ENCODE assay signal across 8 mouse cellular contexts in genomic region chr13:70840161-70840560, GRCm38 (mm10). TPM values are rescaled to one million over a fixed set of nuclear protein-coding genes. Genes with fewer than 3 reads are reported as not detected.
DNase-seq lines count a peak whose midpoint lies in the region; ATAC-seq and TF ChIP-seq lines count a peak whose summit lies in the region.

No protein-coding gene starts in this region.

- peaks cover 41% of the 10 kb centered on the region for H3K27me3 ChIP-seq in heart, embryonic 10.5 days (ENCODE audit: insufficient read depth, poor library complexity, severe bottlenecking)
- peaks cover 38% of the 10 kb centered on the region for H3K27me3 ChIP-seq in limb, embryonic 10.5 days (ENCODE audit: low read depth, poor library complexity, severe bottlenecking)
- H3K27me3 ChIP-seq in midbrain, postnatal 0 days (ENCODE audit: insufficient read depth, low read length): no peaks in the 10 kb centered on the region

- WGBS in heart, embryonic 10.5 days: 9% methylated on average over 6 of the region's 6 CpGs
- WGBS in limb, embryonic 10.5 days: 15% methylated on average over 6 of the region's 6 CpGs
- 7% methylated on average over 6 of the region's 6 CpGs for WGBS in midbrain, postnatal 0 days

- H3K27ac ChIP-seq in heart, embryonic 10.5 days: no peak overlapping the region
- no peak overlapping the region for H3K27ac ChIP-seq in limb, embryonic 10.5 days
- no peak overlapping the region for H3K27ac ChIP-seq in midbrain, postnatal 0 days (ENCODE audit: low read depth, low read length)

- H3K4me1 ChIP-seq in heart, embryonic 10.5 days: peaks cover 7% of the 10 kb centered on the region
- H3K4me1 ChIP-seq in limb, embryonic 10.5 days: peaks cover 12% of the 10 kb centered on the region
- H3K4me1 ChIP-seq in midbrain, postnatal 0 days (ENCODE audit: insufficient read depth, low read length): no peaks in the 10 kb centered on the region

- peak overlapping the region; percentile 89 for H3K4me2 ChIP-seq in midbrain, postnatal 0 days (ENCODE audit: low read depth, low read length, poor library complexity, severe bottlenecking)

- no peaks in the 10 kb centered on the region for H3K36me3 ChIP-seq in heart, embryonic 10.5 days
- H3K36me3 ChIP-seq in limb, embryonic 10.5 days: no peaks in the 10 kb centered on the region
- no peaks in the 10 kb centered on the region for H3K36me3 ChIP-seq in midbrain, postnatal 0 days (ENCODE audit: insufficient read depth, low read length)

- peak; percentile 77; the same call in 1 of the 2 replicates for ATAC-seq in midbrain, postnatal 0 days (ENCODE audit: low FRiP score)

- DNase-seq in heart, embryonic 10.5 days (ENCODE audit: low spot score): peak; percentile 86
- no peak for DNase-seq in heart, adult 11 months
- peak; percentile 64 to 82 for DNase-seq in cerebellum, postnatal 4 days (ENCODE audit: low spot score in 2 of 2)
- peak; percentile 74 for DNase-seq in gastrocnemius, postnatal 10 days
- DNase-seq in kidney, adult 9 months: peak; percentile 74
- peak; percentile 82 for DNase-seq in limb, embryonic 10.5 days (ENCODE audit: low spot score)
- DNase-seq in midbrain, postnatal 0 days (ENCODE audit: low spot score): peak; percentile 91
- peak; percentile 19 for DNase-seq in testis, postnatal 14 days (ENCODE audit: low spot score)

- H3K9ac ChIP-seq in midbrain, postnatal 0 days (replicated peaks; ENCODE audit: low read length, poor library complexity, severe bottlenecking): 0 out of 2 replicates have a peak overlapping the region, but pooled peaks have one; percentile 14

- peak; percentile 97 for TF ChIP-seq CTCF in midbrain, postnatal 0 days (IDR thresholded peaks at IDR 0.05)

- no peak overlapping the region for H3K4me3 ChIP-seq in heart, embryonic 10.5 days
- H3K4me3 ChIP-seq in limb, embryonic 10.5 days: peak overlapping the region; percentile 30; the same call in 1 of the 2 replicates
- H3K4me3 ChIP-seq in midbrain, postnatal 0 days (ENCODE audit: low read depth, low read length): peak overlapping the region; percentile 58; the same call in 1 of the 2 replicates

- H3K9me3 ChIP-seq in heart, embryonic 10.5 days: no peaks in the 10 kb centered on the region
- H3K9me3 ChIP-seq in limb, embryonic 10.5 days (replicated peaks): no peaks in the 10 kb centered on the region
- H3K9me3 ChIP-seq in midbrain, postnatal 0 days (ENCODE audit: low read length): no peaks in the 10 kb centered on the region

RNA-seq across cellular contexts. Expression of gene Adamts16, which starts 1.4 kb away (rescaled TPM):
- 0.38 TPM in 1 of 2 replicates, not detected in the other for polyA plus RNA-seq in heart, embryonic 10.5 days (2016; fragmentation: Nextera tagmentation; extraction: Ambion mirVana)
- 1 to 10 TPM; 1.7 TPM for total RNA-seq in gastrocnemius, postnatal 10 days (2021)
- polyA plus RNA-seq in limb, embryonic 10.5 days (2016; fragmentation: Nextera tagmentation; extraction: Ambion mirVana): 1.5 and 1.9 TPM in 2 replicates
- 4.8 and 5.6 TPM in 2 replicates for total RNA-seq in midbrain, postnatal 0 days (2014; rRNA removed)
- 2.0 and 2.2 TPM in 2 replicates for polyA plus RNA-seq in midbrain, postnatal 0 days (2015; fragmentation: Nextera tagmentation; extraction: Ambion mirVana)
